Mouse (Mus musculus) heart, adult 11 months (tissue): ENCODE measurements around the gene Utp4.
A peak's percentile ranks its signal among the peaks of the same experiment; 100 is the strongest.

Experiments used
- DNase-seq: peaks from one replicate; pipeline ENCODE4 v3.0.0; 2022

Utp4 gene

DNA sequence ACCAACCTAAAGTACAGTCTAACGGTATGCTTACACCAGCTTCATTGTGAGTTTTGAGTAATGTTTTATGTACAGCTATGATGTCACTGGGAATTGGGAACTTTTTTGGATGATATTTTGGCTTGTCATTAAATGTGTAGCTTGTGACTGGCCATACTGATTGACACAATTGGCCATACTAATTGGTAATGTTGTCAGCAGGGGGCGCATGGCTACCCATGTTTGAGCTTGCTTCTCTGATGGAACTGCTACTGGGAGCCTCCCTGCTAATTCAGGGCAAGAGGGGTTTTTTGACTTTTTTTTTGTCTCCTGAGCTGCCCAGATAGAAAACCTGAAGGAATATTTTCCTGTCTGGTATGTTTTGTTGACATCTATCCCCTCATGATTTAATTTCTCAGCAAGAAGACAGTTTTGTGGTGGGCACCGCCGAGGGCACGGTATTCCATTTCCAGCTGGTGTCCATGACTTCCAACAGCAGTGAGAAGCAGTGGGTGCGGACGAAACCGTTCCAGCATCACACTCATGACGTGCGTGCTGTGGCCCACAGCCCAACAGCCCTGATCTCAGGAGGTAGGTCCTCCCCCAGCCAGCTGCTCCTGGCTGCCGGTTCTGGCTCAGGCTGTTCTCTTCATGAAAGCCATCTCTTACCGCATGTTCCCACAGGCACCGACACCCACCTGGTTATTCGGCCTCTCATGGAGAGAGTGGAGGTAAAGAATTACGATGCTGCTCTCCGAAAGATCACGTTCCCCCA is 12.5 kb downstream of the Utp4 start:
- DNase-seq, result peak; percentile 97

DNA sequence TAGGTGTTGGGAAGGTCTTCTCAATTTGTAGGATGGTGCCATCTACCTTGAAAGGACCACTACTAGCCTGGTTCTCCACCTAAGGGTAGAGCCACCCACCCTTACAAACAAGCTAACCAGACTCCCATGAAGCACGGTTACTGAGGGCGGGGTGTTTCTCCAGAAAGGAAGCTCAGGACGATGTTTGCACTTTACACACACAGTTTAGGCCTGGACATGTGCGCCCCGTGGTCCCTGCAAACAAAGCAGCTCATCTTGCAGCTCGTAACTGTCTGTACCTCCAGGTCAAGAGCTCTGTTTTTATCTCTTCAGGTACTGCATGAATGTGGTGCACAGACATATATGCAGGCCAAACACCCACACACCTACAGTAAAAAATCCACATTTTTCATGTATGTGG is 13.2 kb downstream of the Utp4 start:
- peak; percentile 79 for DNase-seq

DNA sequence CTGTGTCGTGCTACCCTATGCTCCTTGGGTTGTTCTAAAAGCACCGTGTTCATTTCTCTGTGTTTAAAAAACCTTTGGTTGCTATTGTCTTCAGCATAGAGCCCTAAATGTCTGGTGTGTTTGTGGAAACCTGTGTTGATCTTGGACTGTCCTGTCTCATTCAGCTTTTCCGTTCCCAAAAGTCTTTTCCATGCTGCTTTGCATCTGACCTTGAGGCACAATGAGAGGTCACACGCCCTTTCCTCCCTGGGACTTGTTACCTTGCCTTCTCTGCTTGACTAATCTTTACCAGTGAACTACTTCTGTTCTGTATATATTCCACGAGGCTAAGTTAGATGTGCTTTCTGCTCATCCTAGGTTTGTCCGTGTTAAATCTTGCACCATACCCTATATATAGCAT is 14.0 kb downstream of the Utp4 start:
- peak; percentile 91 for DNase-seq

DNA sequence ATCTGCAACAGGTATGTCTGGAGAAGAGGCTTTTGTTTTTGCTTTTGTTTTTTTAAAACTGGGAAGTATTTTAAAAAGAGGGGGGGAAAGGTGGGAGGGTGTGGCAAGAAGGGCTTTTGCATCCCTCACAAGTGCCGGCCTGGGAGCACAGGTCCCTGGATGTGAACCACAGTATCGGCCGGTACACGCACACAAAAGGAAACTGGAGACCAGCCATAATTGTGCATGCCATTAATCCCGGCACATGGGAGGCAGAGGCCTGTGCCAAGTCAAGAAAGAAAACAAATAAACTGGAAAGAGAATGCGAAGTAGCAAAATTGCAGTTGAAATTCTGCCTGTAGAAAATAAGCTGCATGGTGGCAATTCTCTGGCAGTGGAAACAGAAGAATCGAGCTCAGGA is 14.9 kb downstream of the Utp4 start:
- DNase-seq, result peak; percentile 95

DNA sequence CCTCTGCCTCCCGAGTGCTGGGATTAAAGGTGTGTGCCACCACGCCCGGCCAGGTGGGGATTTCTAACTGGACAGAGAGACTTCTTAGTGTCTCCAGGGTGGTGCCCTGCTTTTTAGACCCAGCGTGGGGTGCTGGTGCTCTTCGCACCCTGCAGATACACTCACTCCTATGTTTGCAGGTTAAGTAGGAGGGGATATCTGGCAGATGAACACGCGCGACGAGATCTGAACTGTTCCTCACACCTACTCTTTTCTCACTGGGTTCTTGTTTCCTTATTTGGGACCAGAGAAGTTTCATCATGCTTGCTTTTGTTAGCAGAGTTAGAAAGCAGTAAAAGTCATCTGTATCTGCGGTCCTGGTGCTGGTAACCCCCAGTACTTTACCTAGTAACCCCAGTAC is 20.2 kb downstream of the Utp4 start:
- peak; percentile 83 for DNase-seq

DNA sequence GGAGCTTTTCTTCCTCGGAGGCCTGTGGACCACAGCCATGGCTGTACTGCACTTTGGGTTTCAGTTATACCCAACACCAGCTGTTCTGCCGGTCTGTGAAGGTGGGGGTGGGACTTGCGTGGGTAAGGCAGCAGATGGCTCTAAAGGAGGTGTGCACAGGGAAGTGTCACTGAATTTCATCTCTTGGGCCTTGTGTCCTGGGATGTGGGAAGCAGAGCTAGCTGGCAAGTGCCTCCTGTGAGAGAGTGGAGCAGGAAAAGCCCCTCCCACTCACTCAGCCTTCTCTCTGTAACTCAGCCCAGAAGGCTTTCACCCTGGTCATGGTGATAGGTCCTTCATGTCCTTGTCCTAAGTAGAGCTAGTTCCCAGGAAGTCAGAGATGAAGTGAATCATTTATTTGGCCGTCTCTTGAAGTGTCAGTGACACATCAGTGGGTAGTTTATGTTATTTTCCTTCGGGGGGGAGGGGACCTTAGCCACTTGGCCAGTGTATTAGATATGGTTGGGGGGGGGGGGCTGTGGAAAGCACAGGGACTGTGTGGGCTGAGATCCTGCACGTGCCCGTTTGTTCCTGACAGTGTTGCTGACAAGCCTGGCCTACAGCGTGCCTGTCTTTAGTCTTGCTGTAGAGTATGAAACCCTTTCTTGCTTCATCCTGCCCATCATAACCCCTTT is 26.4 kb downstream of the Utp4 start:
- DNase-seq, result peak; percentile 89

DNA sequence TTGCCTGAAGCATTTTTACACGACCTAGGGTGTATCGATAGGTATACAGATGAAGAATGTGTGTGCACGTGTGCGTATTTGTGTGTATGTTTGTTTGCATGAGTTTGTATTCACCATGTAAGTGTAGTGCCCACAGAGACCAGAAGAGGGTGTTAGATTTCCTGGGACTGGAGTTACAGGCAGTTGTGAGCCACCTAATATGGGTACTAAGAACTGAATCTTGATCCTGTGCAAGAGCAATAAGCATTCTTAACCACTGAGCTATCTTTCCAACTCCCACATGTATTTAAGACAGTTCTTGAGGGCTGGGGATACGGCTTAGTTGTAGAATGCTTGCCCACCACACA is 26.9 kb downstream of the Utp4 start:
- no peak for DNase-seq

DNA sequence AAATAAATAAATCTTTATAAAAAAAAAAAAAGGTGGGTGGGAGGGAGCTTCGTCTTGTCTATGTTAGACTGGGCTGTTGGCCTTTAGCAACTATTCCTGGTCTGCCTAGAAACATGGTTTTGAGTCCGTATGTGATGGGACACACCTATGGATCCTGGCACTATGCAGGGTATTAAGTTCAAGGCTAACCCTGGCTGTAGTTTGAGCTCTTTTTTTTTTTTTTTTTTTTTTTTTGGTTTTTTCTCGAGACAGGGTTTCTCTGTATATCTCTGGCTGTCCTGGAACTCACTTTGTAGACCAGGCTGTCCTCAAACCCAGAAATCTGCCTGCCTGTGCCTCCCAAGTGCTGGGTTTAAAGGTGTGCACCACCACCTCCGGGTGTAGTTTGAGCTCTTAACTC is 30.6 kb downstream of the Utp4 start:
- DNase-seq, result no peak

DNA sequence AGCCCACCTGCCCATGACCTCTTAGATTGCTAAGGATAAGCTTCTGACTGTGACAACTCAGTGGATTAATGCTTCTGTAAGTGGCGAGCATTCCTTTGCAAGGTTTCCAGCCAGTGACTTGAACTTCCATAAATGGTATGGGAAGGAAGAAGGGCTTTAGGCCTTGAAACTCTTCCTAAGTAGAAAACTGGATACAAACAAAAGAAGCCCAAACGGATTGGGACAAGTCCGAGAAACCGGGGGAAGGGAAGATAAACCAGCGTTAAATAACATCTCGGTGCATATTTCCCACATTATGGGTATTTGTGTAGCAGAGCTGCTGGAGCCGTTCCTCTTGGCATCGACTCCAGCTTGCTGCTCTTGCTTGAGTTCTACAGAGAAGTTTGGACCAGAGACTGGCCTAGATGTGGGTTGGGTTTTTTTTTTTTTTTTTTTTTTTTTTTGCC is 31.5 kb downstream of the Utp4 start:
- DNase-seq, result peak; percentile 95

DNA sequence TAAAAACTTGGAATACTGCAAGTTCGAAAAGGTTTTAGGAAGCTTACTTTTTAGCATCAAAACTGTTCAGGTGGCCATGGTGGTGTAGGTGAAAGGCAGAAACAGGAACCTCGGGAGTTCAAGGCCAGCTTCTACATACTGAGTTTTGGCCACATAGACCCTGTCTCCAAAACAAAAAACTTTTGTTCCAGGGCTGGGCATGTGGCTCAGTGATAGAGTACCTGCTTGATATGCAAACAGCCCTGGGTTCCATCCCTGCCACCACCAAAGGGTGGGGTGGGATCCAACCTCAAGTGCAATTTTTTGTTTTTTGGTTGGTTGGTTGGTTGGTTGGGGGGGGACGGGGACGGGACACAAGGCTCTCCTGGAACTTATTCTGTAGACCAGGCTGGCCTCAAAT is 32.0 kb downstream of the Utp4 start:
- no peak for DNase-seq

DNA sequence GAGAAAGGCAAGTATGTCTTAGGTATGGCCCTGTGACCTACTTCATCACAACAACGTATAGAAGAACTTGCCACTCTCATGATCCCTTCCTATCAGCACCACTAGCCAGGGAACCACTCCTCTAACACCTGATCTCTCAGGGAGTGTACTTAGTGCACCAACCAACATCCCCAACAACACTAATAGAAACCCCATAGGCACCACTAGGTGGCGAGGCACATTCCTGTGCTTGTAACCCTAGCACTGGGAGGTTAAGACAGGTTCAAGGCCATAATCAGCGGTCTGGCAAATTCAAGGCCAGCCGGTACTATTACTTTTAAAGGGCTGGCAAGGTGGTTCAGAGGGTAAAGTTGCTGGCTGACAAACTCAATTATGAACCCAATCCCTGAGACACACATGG is 33.8 kb downstream of the Utp4 start:
- DNase-seq, result peak; percentile 87

DNA sequence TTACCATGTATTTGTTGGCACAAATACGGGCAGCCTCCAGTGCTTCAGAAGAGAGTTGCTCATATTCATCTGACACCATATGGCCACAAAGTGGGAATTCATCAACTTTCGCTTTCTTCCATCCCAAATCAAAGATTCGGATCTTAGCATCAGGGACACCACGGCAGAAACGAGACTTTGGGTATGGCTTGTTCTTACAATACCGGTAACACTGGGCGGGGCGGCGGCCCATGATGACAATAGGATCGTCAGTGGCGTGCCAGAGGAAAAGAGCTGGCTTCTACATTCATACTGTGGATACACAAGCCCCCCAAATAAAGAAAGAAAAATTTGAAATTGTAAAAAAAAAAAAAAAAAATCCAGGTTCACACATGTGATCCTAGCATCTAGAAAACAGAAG is 34.7 kb downstream of the Utp4 start:
- DNase-seq, result peak; percentile 89

DNA sequence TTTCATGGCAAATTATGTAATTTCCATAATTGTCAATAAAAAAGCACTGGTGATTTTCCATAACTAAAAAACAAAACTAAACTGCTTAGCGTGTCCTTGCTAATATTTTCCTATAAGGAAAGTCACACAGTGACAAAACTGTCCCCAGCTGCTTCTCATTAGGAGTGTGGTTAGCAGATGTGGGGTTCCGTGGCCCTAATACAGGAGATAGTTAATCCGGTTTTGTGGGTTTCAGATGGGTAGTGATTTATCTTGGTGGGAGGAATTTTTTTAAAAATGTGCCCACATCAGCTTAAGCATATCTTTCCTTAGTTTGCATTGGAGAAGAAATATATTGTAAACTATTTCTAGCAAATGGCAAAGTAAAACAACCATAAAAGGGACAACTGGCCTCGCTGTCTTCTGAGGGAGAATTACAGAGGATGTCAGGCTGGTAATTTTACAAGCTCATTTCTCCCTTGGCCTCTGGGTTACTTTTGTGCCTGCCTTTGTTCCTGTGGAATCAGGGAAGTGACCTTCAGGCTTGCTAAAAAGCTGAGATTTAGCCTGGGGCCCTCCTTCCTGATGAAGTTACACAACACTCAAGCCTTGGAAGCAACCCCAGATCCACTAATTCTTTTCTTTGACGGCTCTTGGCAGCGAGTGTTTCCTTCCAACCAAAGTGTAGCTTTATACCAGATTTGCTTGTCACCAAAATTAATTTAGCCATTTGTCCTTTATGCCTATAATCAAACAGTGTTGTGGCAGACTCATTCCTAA is 35.9 kb downstream of the Utp4 start:
- DNase-seq, result peak; percentile 97

DNA sequence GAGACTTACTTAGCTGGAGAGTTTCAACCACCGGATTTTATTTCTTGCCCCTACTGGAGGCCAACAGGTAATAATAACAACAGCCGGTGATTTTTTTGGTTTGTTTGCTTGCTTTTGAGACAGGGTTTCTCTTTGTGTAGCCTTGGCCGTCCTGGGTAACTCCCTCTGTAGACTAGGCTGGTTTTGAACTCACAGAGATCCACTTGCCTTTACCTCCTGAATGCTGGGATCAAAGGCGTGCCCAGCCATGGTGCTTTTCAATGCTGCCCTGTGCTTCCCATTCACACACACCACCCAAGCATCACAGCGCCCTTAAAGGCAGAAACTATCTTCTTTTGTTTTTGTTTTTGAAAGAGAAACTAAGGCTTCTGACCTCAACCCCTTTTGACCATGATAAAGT is 36.5 kb downstream of the Utp4 start:
- DNase-seq, result peak; percentile 90

DNA sequence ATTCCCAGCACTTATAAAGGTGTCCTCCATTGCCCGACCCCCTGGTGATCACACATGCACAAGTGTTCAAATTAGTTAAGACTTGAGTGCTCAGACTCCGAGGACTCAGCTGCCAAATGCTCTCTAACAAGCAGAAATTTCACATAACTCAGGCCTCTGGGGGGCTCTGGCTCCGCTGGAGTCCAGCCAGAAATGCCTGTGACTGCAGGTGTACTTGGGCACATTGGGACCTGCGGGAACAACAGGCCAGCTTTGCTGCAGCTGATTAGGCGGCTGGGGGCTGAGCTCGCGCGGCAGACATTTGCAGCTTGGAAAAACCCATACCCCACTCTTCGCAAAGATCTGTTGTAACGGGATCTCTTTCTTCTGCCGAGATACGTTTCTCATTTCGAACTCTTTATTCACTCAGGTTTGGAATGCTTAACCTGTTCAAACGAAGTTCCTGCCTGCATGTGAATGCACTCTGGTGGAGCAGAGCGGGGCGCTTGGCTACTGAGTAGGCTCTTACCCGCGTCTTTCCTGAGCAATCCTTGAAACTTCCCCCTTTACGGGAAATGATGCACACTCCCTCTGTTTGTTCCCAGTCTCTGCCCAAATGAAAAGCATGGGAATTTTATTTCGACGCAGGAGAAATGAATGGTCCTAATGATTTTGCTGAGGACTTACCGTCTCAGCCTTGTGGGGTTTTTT is 39.1 kb downstream of the Utp4 start:
- DNase-seq, result peak; percentile 94

DNA sequence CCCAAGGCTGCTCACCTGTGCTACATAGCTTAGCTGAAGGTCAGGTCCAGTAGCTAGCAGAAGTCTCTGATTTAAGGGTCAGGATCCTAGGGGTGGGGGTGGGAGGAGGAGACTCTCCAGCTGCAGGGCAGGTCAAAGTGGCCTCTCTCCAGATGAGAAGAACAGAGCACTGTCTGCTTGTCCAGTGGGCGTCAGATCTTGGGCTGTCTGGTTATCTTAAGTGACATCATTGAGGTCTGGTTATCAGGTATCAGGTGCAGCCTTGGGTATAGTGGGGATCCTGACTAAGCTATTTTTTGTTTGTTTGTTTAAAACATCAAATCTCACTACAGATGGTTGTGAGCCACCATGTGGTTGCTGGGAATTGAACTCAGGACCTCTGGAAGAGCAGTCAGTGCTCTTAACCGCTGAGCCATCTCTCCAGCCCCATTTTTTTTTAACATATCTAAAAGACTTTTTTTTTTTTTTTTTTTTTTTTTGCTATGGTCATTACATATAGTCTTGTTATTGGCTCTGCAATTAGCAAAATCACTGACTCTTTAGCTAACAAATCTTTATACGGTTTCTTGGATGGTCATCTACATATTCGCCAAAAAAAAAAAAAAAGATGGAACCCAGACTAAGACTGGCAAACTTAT is 40.2 kb downstream of the Utp4 start:
- DNase-seq, result peak; percentile 75

DNA sequence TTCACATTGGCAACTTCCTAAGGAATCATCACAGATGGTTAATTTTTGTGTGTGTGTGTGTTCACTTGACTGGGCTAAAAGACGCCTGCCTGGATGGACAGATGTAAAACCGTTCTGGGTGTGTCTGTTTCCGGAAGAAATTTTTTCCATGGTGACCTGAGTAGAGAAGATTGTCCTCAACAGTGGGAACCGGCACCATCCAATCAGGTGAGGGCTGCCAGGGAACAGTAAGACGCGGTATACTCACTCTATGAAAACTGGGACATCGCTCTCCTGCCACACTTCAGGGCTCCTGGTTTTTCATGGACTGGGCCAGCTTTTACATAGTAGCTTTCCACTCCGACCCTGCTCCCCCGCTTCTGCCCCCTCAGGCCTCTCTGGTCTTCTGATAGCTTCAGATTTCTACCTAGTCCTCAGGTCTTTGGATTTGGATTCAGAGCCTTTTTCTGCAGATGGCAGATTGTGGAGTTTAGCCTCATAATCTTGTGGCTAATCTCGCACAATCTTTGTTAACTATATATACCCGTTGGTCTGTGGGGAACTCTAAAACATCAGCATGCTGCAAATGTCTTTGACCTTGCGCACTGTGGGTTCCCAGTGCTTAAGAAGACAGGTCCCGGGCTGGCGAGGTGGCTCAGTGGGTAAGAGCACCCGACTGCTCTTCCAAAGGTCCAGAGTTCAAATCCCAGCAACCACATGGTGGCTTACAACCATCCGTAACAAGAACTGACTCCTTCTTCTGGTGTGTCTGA is 41.0 kb downstream of the Utp4 start:
- peak; percentile 95 for DNase-seq

DNA sequence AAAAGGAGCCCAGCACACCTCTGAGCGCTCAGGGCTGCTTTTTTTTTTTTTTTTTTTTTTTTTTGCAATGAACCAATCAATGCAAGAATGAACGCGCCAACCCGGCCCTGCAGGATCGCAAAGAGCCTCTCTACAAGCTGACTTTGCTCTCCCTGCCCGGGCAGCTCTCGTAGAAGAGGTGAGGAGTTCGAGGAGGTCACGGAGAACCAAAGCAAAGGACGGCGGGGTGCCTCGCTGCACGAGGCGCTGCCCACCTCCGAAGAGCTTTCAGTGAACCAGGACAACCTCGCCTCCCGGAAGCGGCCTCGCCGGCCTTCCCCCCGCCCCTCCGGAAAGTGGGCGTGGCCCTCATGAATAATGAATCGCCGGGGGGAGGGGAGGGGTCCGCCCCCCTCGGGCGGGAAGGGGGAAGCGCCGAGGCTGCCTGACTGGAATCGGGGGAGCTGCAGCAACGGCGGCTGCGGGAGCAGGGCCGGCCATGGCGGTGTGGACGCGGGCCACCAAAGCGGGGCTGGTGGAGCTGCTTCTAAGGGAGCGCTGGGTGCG is 42.0 kb downstream of the Utp4 start, which contains the start of gene Sntb2:
TSS of gene Sntb2 (plus strand) at position 427 of the 546 bp plus-strand sequence.
- DNase-seq, result peak; percentile 100

DNA sequence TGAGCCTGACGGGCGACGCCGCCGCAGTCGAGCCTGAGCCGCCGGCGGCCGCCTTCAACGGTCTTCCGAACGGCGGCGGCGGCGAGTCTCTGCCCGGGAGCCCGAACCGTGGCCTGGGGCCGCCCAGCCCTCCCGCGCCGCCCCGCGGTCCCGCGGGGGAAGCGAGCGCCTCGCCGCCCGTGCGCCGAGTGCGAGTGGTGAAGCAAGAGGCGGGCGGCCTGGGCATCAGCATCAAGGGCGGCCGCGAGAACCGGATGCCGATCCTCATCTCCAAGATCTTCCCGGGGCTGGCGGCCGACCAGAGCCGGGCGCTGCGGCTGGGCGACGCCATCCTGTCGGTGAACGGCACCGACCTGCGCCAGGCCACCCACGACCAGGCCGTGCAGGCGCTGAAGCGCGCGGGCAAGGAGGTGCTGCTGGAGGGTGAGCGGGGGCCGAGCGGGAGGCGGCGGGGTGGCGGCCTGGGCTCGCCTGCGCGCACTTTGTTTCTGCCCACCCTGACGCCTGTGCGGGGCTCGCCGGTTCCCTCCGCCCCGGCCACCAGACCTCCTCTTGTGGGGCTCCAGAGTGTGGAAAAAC is 42.6 kb downstream of the Utp4 start:
- peak; percentile 97 for DNase-seq

DNA sequence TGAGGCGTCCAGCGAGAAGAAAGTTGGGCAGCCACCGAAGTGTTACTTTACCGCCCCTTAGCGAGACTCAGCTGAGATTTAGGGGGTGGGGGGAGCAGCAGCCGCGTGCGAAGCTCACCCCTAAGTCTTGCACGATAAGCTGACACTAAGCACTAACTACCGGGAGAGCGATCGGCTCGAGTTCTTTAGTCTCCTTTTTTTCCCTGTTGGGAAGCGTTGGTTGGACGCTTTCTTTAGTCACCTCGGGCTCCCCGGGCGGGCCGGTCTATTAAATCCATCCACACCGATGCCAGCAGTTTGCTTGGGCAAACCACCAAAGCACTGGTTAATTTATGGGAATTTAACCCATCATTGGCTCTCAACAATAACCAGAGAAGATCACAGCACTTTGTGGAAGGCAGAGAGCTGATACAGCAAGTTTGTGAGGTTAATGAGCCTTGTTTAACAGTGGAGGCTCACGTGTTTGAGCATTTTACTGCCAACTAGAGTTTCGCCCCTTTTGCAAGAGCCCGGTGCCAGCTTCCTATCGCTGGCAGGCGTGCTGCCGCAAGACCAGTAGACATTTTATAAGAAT is 43.1 kb downstream of the Utp4 start:
- no peak for DNase-seq
